Mouse (Mus musculus) midbrain, embryonic 16.5 days (tissue): ENCODE results near the gene Ankra2. TPM values are rescaled to one million over a fixed set of nuclear protein-coding genes. Genes with fewer than 3 reads are reported as not detected.

Experiments used
- ATAC-seq: fragments of 200-750 bp; cut with Nextera tagmentation; 2 replicates; pipeline ENCODE4 v1.8.0; 2017; ENCODE audit warnings: moderate TSS enrichment
- H3K27ac ChIP-seq: fragments of 300-500 bp; sonication (generic); 2 replicates; pipeline ENCODE4 v1.5.1; 2014; ENCODE audit warnings: mild to moderate bottlenecking, low read length, mixed read lengths
- H3K27me3 ChIP-seq: fragments of 300-500 bp; sonication (generic); 2 replicates; pipeline ENCODE4 v1.6.1; 2014; ENCODE audit warnings: low read depth, low read length, mixed read lengths; ENCODE audit not compliant: control insufficient read depth, insufficient read depth
- H3K36me3 ChIP-seq: fragments of 300-500 bp; sonication (generic); 2 replicates; pipeline ENCODE4 v1.6.1; 2014; ENCODE audit warnings: mild to moderate bottlenecking, low read length, moderate library complexity, mixed read lengths; ENCODE audit not compliant: control insufficient read depth, insufficient read depth
- H3K4me1 ChIP-seq: fragments of 300-500 bp; sonication (generic); 2 replicates; pipeline ENCODE4 v1.6.1; 2014; ENCODE audit warnings: mild to moderate bottlenecking, low read length, mixed read lengths; ENCODE audit not compliant: control insufficient read depth, insufficient read depth
- H3K4me2 ChIP-seq: fragments of 300-500 bp; sonication (generic); 2 replicates; pipeline ENCODE4 v1.6.1; 2014; ENCODE audit warnings: mild to moderate bottlenecking, low read length, mixed read lengths
- H3K4me3 ChIP-seq: fragments of 300-500 bp; sonication (generic); 2 replicates; pipeline ENCODE4 v1.5.1; 2014; ENCODE audit warnings: low read depth, mild to moderate bottlenecking, low read length, moderate library complexity, mixed read lengths
- H3K9ac ChIP-seq: fragments of 300-500 bp; sonication (generic); 2 replicates; pipeline ENCODE4 v1.6.1; 2014; ENCODE audit warnings: low read depth, low read length, mixed read lengths
- H3K9me3 ChIP-seq: fragments of 300-500 bp; sonication (generic); replicated peaks from 2 replicates; pipeline ENCODE4 v1.6.1; 2014; ENCODE audit warnings: mild to moderate bottlenecking, low read length, mixed read lengths; ENCODE audit not compliant: control insufficient read depth, poor library complexity, severe bottlenecking
- WGBS: fragments of 180-500 bp; shearing (Covaris S2); extraction: QIAGEN DNeasy Blood & Tissue Kit; methylation state at CpG from one replicate; pipeline ENCODE4 v1.1.7; 2014; 5-methylcytosine and 5-hydroxymethylcytosine counted together
- polyA plus RNA-seq: library from polyadenylated mRNA; unstranded; fragments of >200 nt; fragmentation: Nextera tagmentation; extraction: Ambion mirVana; gene quantifications from 2 replicates; pipeline ENCODE4 v1.2.1, GENCODE M21; 2015

Gene Ankra2
- polyA plus RNA-seq, 1 experiment from 2014 or later, result 88.0 TPM

GRCm38 (mm10) chr13:98317246-98317677 is 54.4 kb downstream of the Ankra2 start:
- Histone ChIP-seq H3K4me3 (peak overlapping the region; percentile 100), H3K36me3 (peaks cover under 1% of the 10 kb centered on the region; the same call in 1 of the 2 replicates), H3K4me2 (peak overlapping the region; percentile 92), H3K9me3 (no peaks in the 10 kb centered on the region), H3K27me3 (no peaks in the 10 kb centered on the region), H3K9ac (peak overlapping the region; percentile 98), H3K4me1 (peaks cover 15% of the 10 kb centered on the region), H3K27ac (peak overlapping the region; percentile 85)
- ATAC-seq, result peak; percentile 6; the same call in 1 of the 2 replicates
- WGBS, result 2% methylated on average over 16 of the region's 16 CpGs

- H3K4me3 ChIP-seq, result no peak overlapping the region; the same call in 1 of the 2 replicates
- 93% methylated on average over 6 of the region's 6 CpGs for WGBS
These were observed 55.0 kb downstream of the Ankra2 start for GRCm38 (mm10) chr13:98317911-98318310.

More at GRCm38 (mm10) chr13:98317911-98318310, 55.0 kb downstream of the Ankra2 start:
- Histone ChIP-seq H3K27me3 (no peaks in the 10 kb centered on the region), H3K27ac (no peak overlapping the region), H3K4me1 (peaks cover 15% of the 10 kb centered on the region), H3K4me2 (no peak overlapping the region; the same call in 1 of the 2 replicates), H3K36me3 (no peaks in the 10 kb centered on the region), H3K9ac (no peak overlapping the region), H3K9me3 (no peaks in the 10 kb centered on the region)
- ATAC-seq, result no peak

Other genes with a start within 250 kb of the Ankra2 start
- 33.3 and 35.1 TPM in 2 replicates for gene Arhgef28, start 56.6 kb upstream of the Ankra2 start, polyA plus RNA-seq
- gene Utp15, start within 50 bp of the Ankra2 start, polyA plus RNA-seq, result 33.2 and 34.7 TPM in 2 replicates
- not detected in 2 replicates for gene Gm21976, start 16.8 kb downstream of the Ankra2 start, polyA plus RNA-seq
- 461 and 495 TPM in 2 replicates for gene Btf3, start 53.9 kb downstream of the Ankra2 start, polyA plus RNA-seq
- gene Foxd1, start 91.2 kb downstream of the Ankra2 start, polyA plus RNA-seq, result 0.49 and 0.52 TPM in 2 replicates
- gene Gm10320, start 228.9 kb downstream of the Ankra2 start, polyA plus RNA-seq, result 1.0 and 1.2 TPM in 2 replicates